In genomic region chrX:6324056-6324455, GRCm38 (mm10) we compare ENCODE assay signal across 11 mouse cellular contexts. TPM values are rescaled to one million over a fixed set of nuclear protein-coding genes. Genes with fewer than 3 reads are reported as not detected.
DNase-seq lines count a peak whose midpoint lies in the region; ATAC-seq and TF ChIP-seq lines count a peak whose summit lies in the region.
"Had no signal": no experiment of that assay in that cellular context is flagged by ENCODE, and none has a peak within 500 bp of the region (broad histone marks: within the 10 kb centered on the region; RNA-seq: fewer than 3 reads in every experiment).

No protein-coding gene starts in this region.

- no peaks in the 10 kb centered on the region for H3K27me3 ChIP-seq in heart, postnatal 0 days (ENCODE audit: control insufficient read depth, insufficient read depth, low read length)
- no peaks in the 10 kb centered on the region for H3K27me3 ChIP-seq in limb, embryonic 11.5 days (ENCODE audit: control insufficient read depth, insufficient read depth, low read length)
- H3K27me3 ChIP-seq in limb, embryonic 10.5 days (ENCODE audit: low read depth, poor library complexity, severe bottlenecking): no peaks in the 10 kb centered on the region
- H3K27me3 ChIP-seq: forebrain, embryonic 15.5 days had no signal

- no peak for DNase-seq in heart, postnatal 0 days (ENCODE audit: low spot score)
- no peak for DNase-seq in heart, adult 18-20 months
- DNase-seq in limb, embryonic 11.5 days (ENCODE audit: low spot score): peak; percentile 21
- DNase-seq in limb, embryonic 10.5 days (ENCODE audit: low spot score): no peak
- peak; percentile 24 for DNase-seq in ZHBTc4 (ENCODE audit: low read depth, low spot score)
- no peak for DNase-seq in cerebellum, adult 9-11 months
- DNase-seq in cerebellum, postnatal 4 days (ENCODE audit: low spot score in 2 of 2): no peak
- DNase-seq: cerebellum, postnatal 36 days had no signal

- H3K9ac ChIP-seq in heart, postnatal 0 days (replicated peaks; ENCODE audit: low read depth, low read length): no peak overlapping the region
- no peak overlapping the region for H3K9ac ChIP-seq in limb, embryonic 11.5 days (ENCODE audit: low read length)
- H3K9ac ChIP-seq: forebrain, embryonic 15.5 days had no signal

- TF ChIP-seq CTCF in heart, postnatal 0 days (IDR thresholded peaks at IDR 0.05; ENCODE audit: low read depth): peak; percentile 56

- 26% methylated on average over 1 of the region's 1 CpGs for WGBS in heart, postnatal 0 days
- WGBS in limb, embryonic 11.5 days: 35% methylated on average over 1 of the region's 1 CpGs
- WGBS in limb, embryonic 10.5 days: 23% methylated on average over 1 of the region's 1 CpGs

- ATAC-seq in heart, postnatal 0 days (ENCODE audit: insufficient read depth, low read depth): no peak
- ATAC-seq in limb, embryonic 11.5 days (ENCODE audit: insufficient number of reproducible peaks, low FRiP score, low TSS enrichment, low read depth): no peak
- peak; percentile 57 for ATAC-seq in megakaryocyte progenitor cell, adult 5-6 weeks (replicated peaks; ENCODE audit: poor library complexity)
- ATAC-seq: forebrain, embryonic 15.5 days had no signal

- no peak for TF ChIP-seq EP300 in heart, postnatal 0 days (IDR thresholded peaks at IDR 0.05; ENCODE audit: low read depth)

- no peak overlapping the region for H3K4me2 ChIP-seq in heart, postnatal 0 days (ENCODE audit: low read depth, low read length)
- no peak overlapping the region for H3K4me2 ChIP-seq in limb, embryonic 11.5 days (ENCODE audit: low read depth, severe bottlenecking)
- H3K4me2 ChIP-seq: forebrain, embryonic 15.5 days had no signal

- H3K36me3 ChIP-seq in heart, postnatal 0 days (replicated peaks; ENCODE audit: control insufficient read depth, insufficient read depth, low read length): no peaks in the 10 kb centered on the region
- H3K36me3 ChIP-seq in limb, embryonic 11.5 days (ENCODE audit: control insufficient read depth, insufficient read depth, low read length): no peaks in the 10 kb centered on the region
- no peaks in the 10 kb centered on the region for H3K36me3 ChIP-seq in limb, embryonic 10.5 days
- H3K36me3 ChIP-seq: forebrain, embryonic 15.5 days had no signal

- no peaks in the 10 kb centered on the region for H3K4me1 ChIP-seq in heart, postnatal 0 days (ENCODE audit: control insufficient read depth, insufficient read depth)
- no peaks in the 10 kb centered on the region for H3K4me1 ChIP-seq in limb, embryonic 11.5 days (ENCODE audit: control insufficient read depth, insufficient read depth, low read length)
- H3K4me1 ChIP-seq in limb, embryonic 10.5 days: no peaks in the 10 kb centered on the region
- H3K4me1 ChIP-seq: forebrain, embryonic 15.5 days had no signal

- no peaks in the 10 kb centered on the region for H3K9me3 ChIP-seq in heart, postnatal 0 days (replicated peaks; ENCODE audit: control insufficient read depth, low read length)
- no peaks in the 10 kb centered on the region for H3K9me3 ChIP-seq in limb, embryonic 11.5 days (ENCODE audit: control insufficient read depth, low read length)
- no peaks in the 10 kb centered on the region for H3K9me3 ChIP-seq in limb, embryonic 10.5 days (replicated peaks)
- H3K9me3 ChIP-seq: forebrain, embryonic 15.5 days had no signal

- H3K4me3 ChIP-seq in heart, postnatal 0 days (ENCODE audit: low read depth, low read length): no peak overlapping the region
- H3K4me3 ChIP-seq in limb, embryonic 11.5 days (ENCODE audit: low read depth, low read length): no peak overlapping the region
- H3K4me3 ChIP-seq in limb, embryonic 10.5 days: no peak overlapping the region
- H3K4me3 ChIP-seq: forebrain, embryonic 15.5 days had no signal

- no peak overlapping the region for H3K27ac ChIP-seq in heart, postnatal 0 days (ENCODE audit: low read depth)
- H3K27ac ChIP-seq in limb, embryonic 11.5 days (replicated peaks; ENCODE audit: low read depth, low read length): no peak overlapping the region
- H3K27ac ChIP-seq in limb, embryonic 10.5 days: no peak overlapping the region
- H3K27ac ChIP-seq: forebrain, embryonic 15.5 days had no signal

RNA-seq across cellular contexts. Expression of gene Bmp15, which starts 3.5 kb away (rescaled TPM):
- total RNA-seq in heart, postnatal 0 days (2014; rRNA removed; ENCODE audit: low replicate concordance): 0.19 and 0.73 TPM in 2 replicates
- polyA plus RNA-seq in heart, postnatal 0 days (2015; fragmentation: Nextera tagmentation; extraction: Ambion mirVana): 0.18 and 0.19 TPM in 2 replicates
- total RNA-seq in heart, adult 18-20 months (2021): not detected
- 0.04 and 0.10 TPM in 2 replicates for polyA plus RNA-seq in limb, embryonic 11.5 days (2014; fragmentation: Nextera tagmentation; extraction: Ambion mirVana)
- 0.04 TPM in 1 of 2 replicates, not detected in the other for polyA plus RNA-seq in limb, embryonic 10.5 days (2016; fragmentation: Nextera tagmentation; extraction: Ambion mirVana)
- total RNA-seq in megakaryocyte progenitor cell, adult 5-6 weeks (2015): not detected in 2 replicates
- total RNA-seq in megakaryocyte progenitor cell, adult 5-6 weeks (2017): not detected in 2 replicates
- total RNA-seq: heart, adult 8-10 months had no signal

Comparison
In these comparisons a context has a peak if more than half of its experiments do, and no peak if none do; other contexts are left out.
1. DNase-seq: peak in limb, embryonic 11.5 days (single experiment) and ZHBTc4 (single experiment); none in heart, postnatal 0 days (single experiment), heart, adult 18-20 months (0 of 2), limb, embryonic 10.5 days (single experiment), cerebellum, adult 9-11 months (single experiment) and cerebellum, postnatal 4 days (0 of 2).